Mouse (Mus musculus) G1E (cell line): ENCODE results near the gene Cerk. TPM values are rescaled to one million over a fixed set of nuclear protein-coding genes. Genes with fewer than 3 reads are reported as not detected.

Experiments
- ATAC-seq: 2 replicates; pipeline ENCODE4 v1.8.0; 2016; ENCODE audit warnings: mild to moderate bottlenecking; ENCODE audit not compliant: insufficient number of reproducible peaks, poor library complexity, low FRiP score, severe bottlenecking; ENCODE audit errors: extremely low read depth
- DNase-seq: peaks from one replicate; pipeline ENCODE4 v3.0.0; 2012; ENCODE audit warnings: low spot score
- H3K27me3 ChIP-seq: 2 replicates; pipeline ENCODE4 v1.6.1; 2012; ENCODE audit warnings: mild to moderate bottlenecking, low read length, inconsistent platforms; ENCODE audit not compliant: insufficient read depth
- H3K36me3 ChIP-seq: replicated peaks from 2 replicates; pipeline ENCODE3; 2012; ENCODE audit warnings: mild to moderate bottlenecking, inconsistent platforms
- H3K4me1 ChIP-seq: 2 replicates; pipeline ENCODE4 v1.6.1; 2012; ENCODE audit warnings: low read depth, low read length, inconsistent platforms, mixed read lengths; ENCODE audit not compliant: insufficient read depth
- H3K4me3 ChIP-seq: 2 replicates; pipeline ENCODE4 v1.5.1; 2012; ENCODE audit warnings: low read depth, mild to moderate bottlenecking, inconsistent platforms, low read length, moderate library complexity, mixed read lengths
- H3K9me3 ChIP-seq: replicated peaks from 2 replicates; pipeline ENCODE4 v1.6.1; 2012; ENCODE audit warnings: inconsistent platforms
- CTCF ChIP-seq: IDR thresholded peaks from 2 replicates; pipeline ENCODE4 v1.5.1; 2012; ENCODE audit warnings: low read depth, low read length, inconsistent platforms, mixed read lengths
- GATA1 ChIP-seq: IDR thresholded peaks from 2 replicates; pipeline ENCODE4 v1.6.1; 2012; ENCODE audit warnings: borderline replicate concordance, low read length, inconsistent platforms, mixed read lengths
- GATA2 ChIP-seq: IDR thresholded peaks from 2 replicates; pipeline ENCODE4 v1.6.1; 2012; ENCODE audit warnings: low read depth, low read length, inconsistent platforms, borderline replicate concordance
- POLR2AphosphoS5 ChIP-seq: IDR thresholded peaks from 2 replicates; pipeline ENCODE4 v1.6.1; 2012; ENCODE audit warnings: low read depth, low read length, inconsistent platforms; ENCODE audit not compliant: insufficient replicate concordance
- TAL1 ChIP-seq: conservative IDR thresholded peaks from 2 replicates; pipeline ENCODE4 v1.6.1; 2012; ENCODE audit warnings: low read depth, low read length, inconsistent platforms, mixed read lengths
- polyA plus RNA-seq: library from polyadenylated mRNA; stranded (reverse); fragments of >175 nt; gene quantifications from 2 replicates; pipeline ENCODE4 v1.2.3, GENCODE M21; 2012
- total RNA-seq, 2 experiments: library from RNA; stranded (forward) in 1 of 2; stranded (reverse) in 1 of 2; fragments of 200-1000 nt in 1 of 2; fragments of >200 nt in 1 of 2; fragmentation: Nextera tagmentation in 1 of 2; gene quantifications; 2 replicates each; pipeline ENCODE4 v1.2.3; 2014 to 2017

The Cerk gene
- total and polyA plus RNA-seq, 3 experiments, result 0.01 to 0.22 TPM; not detected in 1

- no peaks in the 10 kb centered on the region for H3K27me3 ChIP-seq
- DNase-seq, result no peak
- no peak for ATAC-seq
- no peaks in the 10 kb centered on the region for H3K9me3 ChIP-seq
- no peak for TF ChIP-seq POLR2AphosphoS5
- TF ChIP-seq GATA1, result no peak
- TF ChIP-seq GATA2, result no peak
- TF ChIP-seq CTCF, result no peak
- TF ChIP-seq TAL1, result no peak
- peaks cover 52% of the 10 kb centered on the region for H3K4me1 ChIP-seq
- no peak overlapping the region for H3K4me3 ChIP-seq
- H3K36me3 ChIP-seq, result peaks cover 96% of the 10 kb centered on the region
Observed at GRCm38 (mm10) chr15:86090578-86090977, 95.4 kb downstream of the Cerk start.

- no peak for DNase-seq
- no peak for ATAC-seq
- Histone ChIP-seq H3K4me1 (peaks cover 57% of the 10 kb centered on the region), H3K4me3 (no peak overlapping the region), H3K36me3 (peaks cover 96% of the 10 kb centered on the region), H3K27me3 (no peaks in the 10 kb centered on the region), H3K9me3 (no peaks in the 10 kb centered on the region)
- TF ChIP-seq TAL1, result no peak
Observed at GRCm38 (mm10) chr15:86089991-86090529, 95.9 kb downstream of the Cerk start.

Other genes with a start within 250 kb of the Cerk start
- gene Celsr1, start 152.4 kb downstream of the Cerk start, total RNA-seq (2014; fragmentation: Nextera tagmentation), result 4.6 and 4.7 TPM in 2 replicates
- gene Celsr1, start 152.4 kb downstream of the Cerk start, total RNA-seq (2017), result 1.3 TPM in 2 replicates
- 21.7 and 27.6 TPM in 2 replicates for gene Celsr1, start 152.4 kb downstream of the Cerk start, polyA plus RNA-seq
- 23.2 and 23.6 TPM in 2 replicates for gene Gramd4, start 128.4 kb downstream of the Cerk start, total RNA-seq (2014; fragmentation: Nextera tagmentation)
- 55.4 and 56.8 TPM in 2 replicates for gene Gramd4, start 128.4 kb downstream of the Cerk start, total RNA-seq (2017)
- 33.4 and 35.2 TPM in 2 replicates for gene Gramd4, start 128.4 kb downstream of the Cerk start, polyA plus RNA-seq
- 7.4 and 11.9 TPM in 2 replicates for gene Tbc1d22a, start 28.3 kb upstream of the Cerk start, total RNA-seq (2014; fragmentation: Nextera tagmentation)
- gene Tbc1d22a, start 28.3 kb upstream of the Cerk start, total RNA-seq (2017), result 13.6 and 16.0 TPM in 2 replicates
- gene Tbc1d22a, start 28.3 kb upstream of the Cerk start, polyA plus RNA-seq, result 8.8 and 11.5 TPM in 2 replicates